Mouse (Mus musculus) liver, embryonic 12.5 days (tissue): ENCODE data around the gene Lrfn5. TPM values are rescaled to one million over a fixed set of nuclear protein-coding genes. Genes with fewer than 3 reads are reported as not detected.

ENCODE experiments used
- ATAC-seq: fragments of 200-750 bp; cut with Nextera tagmentation; 2 replicates; pipeline ENCODE4 v1.8.0; 2017; ENCODE audit warnings: moderate number of reproducible peaks, mild to moderate bottlenecking, moderate library complexity
- H3K27ac ChIP-seq: fragments of 300-500 bp; sonication (generic); 2 replicates; pipeline ENCODE4 v1.5.1; 2016; ENCODE audit warnings: mild to moderate bottlenecking
- H3K27me3 ChIP-seq: fragments of 300-500 bp; sonication (generic); replicated peaks from 2 replicates; pipeline ENCODE4 v1.6.1; 2016; ENCODE audit warnings: mild to moderate bottlenecking, moderate library complexity
- H3K36me3 ChIP-seq: fragments of 300-500 bp; sonication (generic); 2 replicates; pipeline ENCODE4 v1.6.1; 2016; ENCODE audit warnings: mild to moderate bottlenecking, moderate library complexity
- H3K4me1 ChIP-seq: fragments of 300-500 bp; sonication (generic); 2 replicates; pipeline ENCODE4 v1.6.1; 2016
- H3K4me2 ChIP-seq: fragments of 300-500 bp; sonication (generic); 2 replicates; pipeline ENCODE4 v1.6.1; 2016; ENCODE audit warnings: mild to moderate bottlenecking, moderate library complexity
- H3K4me3 ChIP-seq: fragments of 300-500 bp; sonication (generic); 2 replicates; pipeline ENCODE4 v1.5.1; 2016; ENCODE audit warnings: mild to moderate bottlenecking, moderate library complexity
- H3K9ac ChIP-seq: fragments of 300-500 bp; sonication (generic); 2 replicates; pipeline ENCODE4 v1.6.1; 2016; ENCODE audit warnings: mild to moderate bottlenecking, moderate library complexity
- H3K9me3 ChIP-seq: fragments of 300-500 bp; sonication (generic); replicated peaks from 2 replicates; pipeline ENCODE4 v1.6.1; 2016; ENCODE audit warnings: mild to moderate bottlenecking, moderate library complexity
- WGBS: fragments of 180-500 bp; shearing (Covaris S2); methylation state at CpG from one replicate; pipeline ENCODE4 v1.1.7; 2016; ENCODE audit not compliant: insufficient replicate concordance; 5-methylcytosine and 5-hydroxymethylcytosine counted together
- polyA plus RNA-seq: library from polyadenylated mRNA; unstranded; fragments of >200 nt; fragmentation: Nextera tagmentation; extraction: Ambion mirVana; gene quantifications from 2 replicates; pipeline ENCODE4 v1.2.1, GENCODE M21; 2016

Lrfn5 gene
- polyA plus RNA-seq, result 0.33 and 0.35 TPM in 2 replicates

DNA sequence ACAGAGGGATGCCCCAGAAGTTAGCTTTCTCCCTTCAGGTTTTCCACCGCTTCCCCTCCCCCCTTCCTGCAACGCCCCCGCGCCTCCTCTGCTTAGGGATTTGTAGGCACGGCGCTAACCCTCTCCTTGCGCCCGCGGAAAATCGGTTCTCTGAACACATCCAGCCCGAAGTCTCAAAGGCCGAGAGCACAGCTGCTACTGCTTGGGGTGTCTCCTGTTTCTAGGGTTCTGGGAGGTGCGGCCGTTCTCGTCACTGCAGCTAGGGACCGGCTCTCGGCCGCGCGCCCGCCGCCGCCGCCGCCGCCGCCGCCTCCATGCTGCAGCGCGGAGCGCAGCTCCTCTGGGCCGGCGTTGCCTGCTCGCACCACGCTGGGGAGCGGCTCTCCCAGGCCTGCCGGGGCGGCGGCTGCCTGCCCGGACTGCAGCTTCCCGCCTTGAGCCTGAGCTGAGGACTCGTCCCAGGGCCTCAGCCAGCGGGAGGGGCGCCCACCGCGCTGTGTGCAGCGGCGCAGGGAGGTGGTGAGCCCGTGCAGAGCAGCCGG, at the start of gene Lrfn5:
Gene Lrfn5, plus strand, starts transcription at position 322 of the 542 bp plus-strand sequence.
- Histone ChIP-seq H3K4me2 (peak within 1 kb of the TSS; percentile 65), H3K4me3 (peak within 1 kb of the TSS; percentile 45), H3K9me3 (no peaks in the 10 kb centered on the region), H3K4me1 (no peaks in the 10 kb centered on the region), H3K27me3 (peaks cover 62% of the 10 kb centered on the region), H3K9ac (no peak within 1 kb of the TSS), H3K27ac (no peak within 1 kb of the TSS), H3K36me3 (no peaks in the 10 kb centered on the region)
- WGBS, result under 1% methylated on average over 26 of the region's 50 CpGs
- peak; percentile 57 for ATAC-seq

DNA sequence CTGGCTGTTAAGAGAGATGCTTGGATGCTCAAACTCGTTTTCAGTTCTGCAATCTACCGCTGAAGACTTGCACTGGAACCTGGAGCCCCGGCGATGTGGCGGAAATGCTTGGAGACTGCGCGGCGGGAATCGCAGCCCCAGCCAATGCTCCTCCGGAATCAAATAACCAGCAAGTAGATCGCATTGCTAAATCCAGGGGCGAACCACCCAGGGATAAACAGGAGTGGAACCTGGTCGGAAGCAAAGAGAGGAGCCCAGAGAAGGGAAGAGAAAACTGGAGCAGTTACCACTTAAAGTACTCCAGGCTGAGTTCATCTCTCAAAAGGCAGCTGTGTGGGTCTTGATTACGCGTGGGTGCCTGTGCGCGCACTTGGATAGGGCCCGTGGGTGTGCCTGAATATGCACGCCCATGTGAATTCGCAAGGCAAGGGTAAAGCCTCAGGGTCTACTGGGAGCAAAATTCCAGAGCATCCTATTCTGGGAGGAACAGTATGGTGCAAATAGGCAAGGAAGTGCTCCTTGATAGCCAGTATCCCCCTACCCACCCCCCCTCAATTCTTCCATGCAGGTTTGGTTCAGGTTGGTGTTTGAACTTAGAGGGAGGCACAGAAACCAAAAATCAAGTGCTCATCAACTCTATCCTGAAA, 1.3 kb upstream of the Lrfn5 start:
- H3K36me3 ChIP-seq, result no peaks in the 10 kb centered on the region
- 7% methylated on average over 20 of the region's 20 CpGs for WGBS
- H3K27me3 ChIP-seq, result peaks cover 62% of the 10 kb centered on the region
- H3K4me1 ChIP-seq, result no peaks in the 10 kb centered on the region
- no peak overlapping the region for H3K27ac ChIP-seq
- no peaks in the 10 kb centered on the region for H3K9me3 ChIP-seq
- H3K4me3 ChIP-seq, result no peak overlapping the region
- no peak overlapping the region for H3K4me2 ChIP-seq
- no peak for ATAC-seq
- H3K9ac ChIP-seq, result no peak overlapping the region

DNA sequence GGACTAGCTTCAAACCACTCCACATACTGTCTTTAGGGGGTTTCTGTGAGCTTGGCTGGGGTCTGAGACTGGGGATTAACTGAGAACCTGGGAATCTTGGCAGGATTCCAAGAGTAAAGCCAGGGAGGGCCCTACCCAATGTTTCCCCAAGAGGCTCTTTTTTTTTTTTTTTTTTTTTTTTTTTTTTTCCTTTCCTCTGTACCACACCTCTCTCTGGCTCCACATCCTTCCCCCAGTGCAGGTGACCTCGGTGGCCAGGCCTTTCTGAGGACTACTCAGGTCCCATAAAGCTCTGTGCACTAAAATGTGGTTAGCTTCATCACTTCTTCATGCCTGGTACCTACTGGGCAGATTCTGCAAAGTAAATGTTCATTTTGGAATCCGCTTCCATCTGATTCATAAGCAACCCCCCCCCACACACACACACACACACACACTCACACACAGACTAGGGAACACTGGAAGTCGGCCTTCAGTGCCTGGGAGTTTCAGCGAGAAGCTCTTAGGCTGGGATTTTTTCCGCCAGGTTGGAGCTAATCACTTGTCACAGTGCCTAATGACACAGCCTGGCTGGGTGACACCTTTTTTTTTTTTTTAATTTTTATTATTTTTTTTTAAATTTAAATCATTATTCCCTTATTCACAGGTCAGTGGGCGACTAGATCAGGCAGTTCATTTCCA, 662 bp upstream of the Lrfn5 start:
- peak overlapping the region; percentile 65; the same call in 1 of the 2 replicates for H3K4me2 ChIP-seq
- peak overlapping the region; percentile 45; the same call in 1 of the 2 replicates for H3K4me3 ChIP-seq
- H3K9ac ChIP-seq, result no peak overlapping the region
- H3K27me3 ChIP-seq, result peaks cover 62% of the 10 kb centered on the region
- no peaks in the 10 kb centered on the region for H3K36me3 ChIP-seq
- WGBS, result 5% methylated on average over 6 of the region's 6 CpGs
- ATAC-seq, result no peak
- H3K9me3 ChIP-seq, result no peaks in the 10 kb centered on the region
- no peak overlapping the region for H3K27ac ChIP-seq
- no peaks in the 10 kb centered on the region for H3K4me1 ChIP-seq

DNA sequence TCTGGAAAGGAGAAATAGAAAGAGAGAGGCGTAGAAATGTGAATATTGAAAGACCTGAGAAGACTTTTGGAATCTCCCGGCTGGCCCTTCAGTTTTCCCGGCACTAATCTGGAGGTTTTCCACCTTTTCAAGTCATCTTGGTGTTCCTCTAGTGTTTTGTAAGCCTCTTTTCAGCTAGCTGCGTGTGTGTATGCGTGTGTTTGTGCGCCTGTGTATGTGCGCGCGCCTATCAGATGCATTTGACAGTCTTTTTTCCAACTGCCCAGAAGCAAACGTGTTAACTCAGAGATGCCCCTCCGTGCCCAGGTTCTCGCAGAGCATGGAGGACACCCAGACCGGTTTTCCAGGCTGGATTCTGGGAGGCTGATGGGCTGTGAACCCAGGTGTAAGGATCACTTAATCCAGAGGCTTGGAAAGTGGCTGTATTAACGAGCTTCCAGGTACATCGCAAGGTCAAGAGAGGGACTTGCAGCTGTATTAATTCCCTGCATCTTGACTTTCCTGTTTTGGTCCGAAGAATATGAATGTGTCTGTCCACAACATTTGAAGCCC, 757 bp downstream of the Lrfn5 start:
- Histone ChIP-seq H3K4me3 (no peak overlapping the region), H3K9me3 (no peaks in the 10 kb centered on the region), H3K27me3 (peaks cover 62% of the 10 kb centered on the region), H3K27ac (no peak overlapping the region), H3K9ac (no peak overlapping the region), H3K4me1 (no peaks in the 10 kb centered on the region), H3K4me2 (peak overlapping the region; percentile 65), H3K36me3 (no peaks in the 10 kb centered on the region)
- ATAC-seq, result no peak
- 4% methylated on average over 16 of the region's 16 CpGs for WGBS

DNA sequence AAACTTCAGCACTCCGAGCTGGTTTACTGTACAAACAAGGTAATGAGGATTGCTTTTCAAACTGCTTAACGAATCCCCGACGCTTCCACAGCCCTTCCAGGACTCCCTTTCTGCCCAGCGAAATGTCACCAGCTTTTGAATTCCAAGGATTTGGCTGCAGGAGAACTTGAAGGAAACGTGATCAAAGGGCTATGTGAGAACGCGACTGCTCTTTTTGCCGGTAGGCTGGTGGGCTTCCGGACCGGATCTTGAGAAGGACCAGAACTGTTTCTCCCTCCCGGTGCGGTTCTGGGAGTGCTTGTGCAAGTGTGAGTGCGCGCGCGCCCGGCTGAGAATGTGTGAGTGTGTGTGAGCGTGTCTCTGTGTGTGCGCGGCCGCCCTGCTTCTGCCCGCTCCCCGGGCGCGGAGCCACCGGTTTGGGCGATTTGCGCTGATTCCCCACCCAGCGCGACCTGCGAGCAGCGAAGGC, 1.3 kb downstream of the Lrfn5 start:
- Histone ChIP-seq H3K9ac (no peak overlapping the region), H3K9me3 (no peaks in the 10 kb centered on the region), H3K4me3 (no peak overlapping the region), H3K27ac (no peak overlapping the region), H3K27me3 (peaks cover 62% of the 10 kb centered on the region), H3K4me2 (peak overlapping the region; percentile 65), H3K36me3 (no peaks in the 10 kb centered on the region), H3K4me1 (no peaks in the 10 kb centered on the region)
- 3% methylated on average over 33 of the region's 33 CpGs for WGBS
- no peak for ATAC-seq

DNA sequence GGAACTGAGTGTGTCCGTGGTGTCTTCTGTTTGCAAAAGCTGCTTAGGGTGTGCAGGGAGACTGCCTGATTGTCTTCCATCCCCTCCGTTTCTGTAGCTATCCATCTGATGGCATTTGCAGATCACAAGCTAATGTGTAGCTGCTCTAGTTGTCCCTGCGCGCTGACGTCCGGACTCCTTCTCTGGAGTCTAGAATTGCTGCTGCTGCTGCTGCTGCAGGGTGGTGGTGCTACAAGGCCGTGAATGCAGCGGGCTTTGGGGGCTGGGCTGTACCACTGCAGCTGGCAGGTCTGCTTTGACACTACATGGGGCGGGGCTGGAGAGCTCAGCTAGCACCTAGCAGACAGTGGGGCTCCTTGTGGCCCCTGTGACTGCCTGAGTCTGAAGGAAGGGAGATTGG, 3.2 kb downstream of the Lrfn5 start:
- H3K27me3 ChIP-seq, result peaks cover 54% of the 10 kb centered on the region
- H3K27ac ChIP-seq, result no peak overlapping the region
- ATAC-seq, result no peak
- no peaks in the 10 kb centered on the region for H3K4me1 ChIP-seq
- H3K36me3 ChIP-seq, result no peaks in the 10 kb centered on the region
- WGBS, result 3% methylated on average over 9 of the region's 9 CpGs
- no peak overlapping the region for H3K4me2 ChIP-seq
- H3K4me3 ChIP-seq, result no peak overlapping the region
- H3K9me3 ChIP-seq, result no peaks in the 10 kb centered on the region
- no peak overlapping the region for H3K9ac ChIP-seq

DNA sequence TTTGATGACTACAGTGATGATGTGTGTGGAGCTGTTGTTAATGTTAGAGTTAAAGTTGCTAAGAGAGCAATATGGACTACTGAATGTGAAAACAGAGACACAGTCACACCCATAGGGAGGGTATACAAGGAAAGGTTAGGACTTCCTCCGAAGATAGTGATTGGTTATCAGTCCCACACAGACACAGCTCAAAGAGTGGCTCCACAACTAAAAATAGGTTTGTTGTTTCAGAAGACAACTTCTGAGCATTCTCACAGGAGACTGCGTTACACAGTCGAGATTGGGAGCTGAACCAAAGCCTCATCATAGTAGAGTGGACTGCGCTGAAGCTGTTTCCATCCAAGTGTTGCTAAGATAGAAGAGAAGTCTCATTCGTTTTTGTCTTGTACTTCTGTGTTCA, 57.0 kb downstream of the Lrfn5 start:
- Histone ChIP-seq H3K9ac (no peak overlapping the region), H3K9me3 (no peaks in the 10 kb centered on the region), H3K4me1 (no peaks in the 10 kb centered on the region), H3K36me3 (no peaks in the 10 kb centered on the region), H3K27ac (no peak overlapping the region), H3K27me3 (no peaks in the 10 kb centered on the region), H3K4me2 (no peak overlapping the region), H3K4me3 (no peak overlapping the region)
- WGBS, result 54% methylated on average over 5 of the region's 5 CpGs
- 0 out of 2 replicates have a peak, but pooled peaks have one; percentile 24 for ATAC-seq

DNA sequence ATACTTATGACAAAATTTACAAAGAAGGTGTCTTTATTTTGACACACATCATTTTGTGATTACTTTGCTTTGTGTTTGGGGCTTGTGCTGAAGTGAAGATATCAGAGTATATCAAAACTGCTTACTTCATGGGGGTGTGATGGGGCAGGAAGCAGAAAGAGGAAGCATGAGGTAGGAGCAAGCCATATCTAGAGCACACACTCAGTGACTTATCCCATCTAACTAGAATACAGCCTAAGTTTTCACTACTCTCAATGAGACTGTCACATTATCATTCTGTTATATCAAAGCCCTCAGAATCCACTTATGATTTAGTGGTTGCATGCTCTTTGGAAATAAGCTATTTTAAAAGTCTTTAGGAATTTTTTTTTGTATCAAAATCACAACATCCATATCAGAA, 77.4 kb downstream of the Lrfn5 start:
- no peaks in the 10 kb centered on the region for H3K9me3 ChIP-seq
- ATAC-seq, result no peak
- H3K4me1 ChIP-seq, result no peaks in the 10 kb centered on the region
- H3K27ac ChIP-seq, result no peak overlapping the region
- H3K9ac ChIP-seq, result no peak overlapping the region
- H3K27me3 ChIP-seq, result no peaks in the 10 kb centered on the region
- no peaks in the 10 kb centered on the region for H3K36me3 ChIP-seq
- H3K4me3 ChIP-seq, result no peak overlapping the region
- H3K4me2 ChIP-seq, result no peak overlapping the region

DNA sequence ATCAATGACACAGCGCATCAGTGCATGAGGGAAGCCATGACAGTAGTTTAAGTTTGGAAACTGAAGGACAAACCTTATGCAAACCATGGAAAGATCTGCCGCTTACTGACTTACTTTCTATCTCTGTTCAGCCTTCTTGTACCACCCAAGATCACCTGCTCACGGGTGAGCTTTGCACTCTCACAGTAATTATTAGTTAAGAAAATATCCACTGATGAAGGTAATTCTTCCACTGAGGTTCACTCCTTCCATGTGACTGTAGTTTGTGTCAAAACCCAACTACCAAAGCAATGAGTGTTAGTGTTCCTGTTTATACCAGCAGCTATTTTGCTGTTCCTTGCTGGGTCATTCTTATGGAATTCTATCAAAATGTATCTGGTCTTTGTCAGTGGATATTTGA, 84.9 kb downstream of the Lrfn5 start:
- no peaks in the 10 kb centered on the region for H3K36me3 ChIP-seq
- 78% methylated on average over 3 of the region's 3 CpGs for WGBS
- no peaks in the 10 kb centered on the region for H3K4me1 ChIP-seq
- H3K9me3 ChIP-seq, result no peaks in the 10 kb centered on the region
- no peak overlapping the region for H3K27ac ChIP-seq
- H3K4me2 ChIP-seq, result no peak overlapping the region
- H3K9ac ChIP-seq, result no peak overlapping the region
- H3K4me3 ChIP-seq, result no peak overlapping the region
- no peaks in the 10 kb centered on the region for H3K27me3 ChIP-seq
- no peak for ATAC-seq

DNA sequence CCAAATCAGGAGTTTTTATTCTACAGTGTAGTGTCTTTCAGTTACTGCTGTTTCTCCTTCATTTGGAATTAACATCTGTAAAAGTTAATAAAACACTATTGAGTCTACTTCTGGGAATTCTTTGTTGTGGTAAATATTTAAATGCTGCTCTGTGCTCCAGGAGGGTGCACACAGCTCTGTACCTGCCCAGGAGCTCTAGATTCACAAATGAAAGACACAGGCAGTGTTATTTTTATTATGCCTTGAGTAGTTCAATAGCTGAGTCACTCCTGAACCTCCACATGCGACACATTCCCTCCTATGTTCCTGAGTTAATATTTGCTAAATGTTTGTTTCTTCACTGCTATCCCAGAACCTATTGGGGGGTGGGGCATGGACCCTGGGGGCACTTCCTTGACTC, 87.1 kb downstream of the Lrfn5 start:
- WGBS, result 77% methylated on average over 1 of the region's 1 CpGs
- no peak for ATAC-seq

DNA sequence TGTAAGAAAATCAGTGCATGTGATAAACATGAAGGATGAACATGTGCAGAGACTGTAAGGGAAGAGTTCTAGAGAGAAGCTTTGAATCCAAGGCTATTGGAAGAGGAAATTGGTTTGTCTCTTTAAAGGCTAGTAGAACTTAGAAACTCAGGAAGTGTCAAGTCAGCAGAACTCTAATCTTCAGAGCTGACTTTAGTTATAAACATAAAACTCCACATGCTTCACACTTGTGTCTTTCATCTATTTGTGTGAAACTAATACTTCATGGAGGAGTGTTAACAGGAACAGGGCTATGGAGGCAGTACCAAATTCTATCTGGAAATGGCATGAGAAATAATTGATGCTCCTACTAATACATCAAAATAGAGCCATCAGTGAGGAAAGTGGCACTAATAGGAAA, 101.6 kb downstream of the Lrfn5 start:
- H3K4me2 ChIP-seq, result no peak overlapping the region
- H3K9me3 ChIP-seq, result no peaks in the 10 kb centered on the region
- H3K27me3 ChIP-seq, result no peaks in the 10 kb centered on the region
- no peaks in the 10 kb centered on the region for H3K36me3 ChIP-seq
- H3K9ac ChIP-seq, result no peak overlapping the region
- no peaks in the 10 kb centered on the region for H3K4me1 ChIP-seq
- no peak overlapping the region for H3K27ac ChIP-seq
- ATAC-seq, result no peak
- no peak overlapping the region for H3K4me3 ChIP-seq

More for the DNA sequence above, 87.1 kb downstream of the Lrfn5 start:
- Histone ChIP-seq H3K36me3 (no peaks in the 10 kb centered on the region), H3K27ac (no peak overlapping the region), H3K4me2 (no peak overlapping the region), H3K4me1 (no peaks in the 10 kb centered on the region), H3K4me3 (no peak overlapping the region), H3K27me3 (no peaks in the 10 kb centered on the region), H3K9ac (no peak overlapping the region), H3K9me3 (no peaks in the 10 kb centered on the region)

DNA sequence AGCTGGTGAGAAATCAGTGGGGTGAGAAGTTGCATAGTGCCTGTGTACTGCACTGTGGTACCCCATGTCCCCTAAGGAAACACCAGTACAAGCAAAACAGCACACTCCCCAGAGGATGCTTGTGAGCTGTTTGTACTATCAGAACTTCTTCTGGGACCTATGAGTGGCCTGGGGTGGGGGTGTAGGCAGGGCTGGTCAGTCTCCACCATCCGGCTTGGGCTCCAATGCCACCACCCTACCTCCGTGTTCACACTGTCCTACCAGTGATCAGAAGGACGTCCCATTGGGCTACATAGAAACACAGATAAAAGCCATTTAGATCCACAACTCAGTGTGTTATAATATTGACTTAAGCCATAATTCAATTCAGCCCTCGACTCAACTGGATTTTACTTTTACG, 131.4 kb downstream of the Lrfn5 start:
- no peak for ATAC-seq

More for the DNA sequence above, 131.4 kb downstream of the Lrfn5 start:
- Histone ChIP-seq H3K27me3 (no peaks in the 10 kb centered on the region), H3K4me1 (no peaks in the 10 kb centered on the region), H3K4me2 (no peak overlapping the region), H3K36me3 (no peaks in the 10 kb centered on the region), H3K9me3 (no peaks in the 10 kb centered on the region), H3K4me3 (no peak overlapping the region), H3K9ac (no peak overlapping the region), H3K27ac (no peak overlapping the region)
- WGBS, result 77% methylated on average over 5 of the region's 5 CpGs
